Mouse (Mus musculus) urinary bladder, postnatal 36 days (tissue): Measurements from ENCODE around the gene Olfr1036.
"Not testable (repeated sequence)": the region's sequence is repeated elsewhere in the genome, so short reads cannot be mapped to it uniquely, and the experiment has no call there.

Experiments
- DNase-seq, 2 experiments: peaks; one replicate each; pipeline ENCODE4 v3.0.0; 2022; ENCODE audit warnings: low spot score in 2 of 2, mixed read lengths in 1 of 2

The Olfr1036 gene

GRCm38 (mm10) chr2:86073692-86074091, at the start of gene Olfr1036:
Olfr1036 (plus strand) TSS chr2:86073992.
- DNase-seq = not testable (repeated sequence)

GRCm38 (mm10) chr2:86045561-86045960, 28.2 kb upstream of the Olfr1036 start, which contains the start of gene Olfr1034:
Olfr1034 (plus strand) TSS chr2:86045861.
- no peak for DNase-seq

DNA sequence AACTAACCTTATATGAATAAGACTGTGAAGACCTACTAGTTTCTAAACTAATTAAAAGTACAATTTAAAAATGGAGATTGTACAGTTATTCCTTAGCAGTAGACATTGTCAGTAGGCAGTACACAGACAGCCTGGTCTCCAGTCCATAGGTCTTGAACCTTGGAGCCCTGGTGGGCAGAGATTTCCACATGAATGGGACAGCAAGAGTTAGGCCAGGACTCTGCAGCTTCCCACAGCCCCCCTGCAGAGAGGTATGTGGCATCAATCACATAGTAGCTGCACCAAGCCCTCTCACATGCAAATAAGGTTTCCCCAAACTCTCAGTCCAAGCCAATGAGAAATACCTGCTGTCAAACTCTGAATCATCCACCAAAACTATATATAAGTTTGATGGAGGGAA, 23.0 kb upstream of the Olfr1036 start:
- DNase-seq = not testable (repeated sequence)

DNA sequence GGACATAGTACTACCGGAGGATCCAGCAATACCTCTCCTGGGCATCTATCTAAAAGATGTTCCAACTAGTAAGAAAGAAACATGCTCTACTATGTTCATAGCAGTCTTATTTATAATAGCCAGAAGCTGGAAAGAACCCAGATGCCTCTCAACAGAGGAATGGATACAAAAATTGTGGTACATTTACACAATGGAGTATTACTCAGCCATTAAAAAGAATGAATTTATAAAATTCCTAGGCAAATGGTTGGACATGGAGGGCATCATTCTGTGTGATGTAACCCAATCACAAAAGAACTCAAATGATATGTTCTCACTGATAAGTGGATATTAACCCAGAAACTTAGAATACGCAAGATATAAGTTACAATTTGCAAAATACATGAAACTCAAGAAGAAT, 10.0 kb upstream of the Olfr1036 start:
- not testable (repeated sequence) for DNase-seq

DNA sequence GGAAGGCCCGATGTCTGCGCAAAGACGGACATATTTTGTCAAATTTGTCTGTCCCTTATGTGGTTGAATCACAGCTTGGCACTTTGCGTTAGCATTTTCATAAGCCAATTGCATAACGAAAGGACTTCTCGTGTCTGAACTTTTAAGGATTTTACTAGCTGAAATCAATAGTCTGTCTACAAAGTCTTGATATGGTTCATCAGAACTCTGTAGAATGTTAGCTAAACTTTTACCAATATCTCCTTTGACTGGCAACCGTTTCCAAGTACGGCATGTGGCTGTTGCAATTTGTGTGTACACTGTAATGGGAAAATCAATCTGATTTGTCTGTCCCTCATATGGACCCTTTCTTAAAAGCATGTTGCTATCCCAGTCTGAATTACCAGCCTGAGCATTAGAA, 3.6 kb upstream of the Olfr1036 start:
- DNase-seq = no peak

DNA sequence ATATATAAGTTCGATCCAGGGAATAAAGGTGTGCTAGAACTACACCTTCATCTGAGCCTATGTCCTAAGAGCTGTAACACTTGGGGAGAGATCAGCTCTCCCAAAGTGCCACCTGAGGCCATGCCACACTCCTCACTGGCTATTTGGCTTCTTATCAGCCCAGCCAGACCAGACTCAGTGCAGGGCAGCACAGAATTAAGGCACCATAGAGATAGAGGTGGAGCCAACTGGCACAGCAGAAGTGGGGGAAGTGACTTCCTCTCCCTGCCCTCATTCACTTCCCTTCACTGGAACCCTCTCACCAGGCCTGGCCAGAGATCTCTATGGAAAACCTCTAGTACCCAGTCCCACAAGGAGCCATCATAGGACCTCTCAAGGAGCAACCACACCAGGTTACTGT, 6.7 kb downstream of the Olfr1036 start:
- not testable (repeated sequence) for DNase-seq

DNA sequence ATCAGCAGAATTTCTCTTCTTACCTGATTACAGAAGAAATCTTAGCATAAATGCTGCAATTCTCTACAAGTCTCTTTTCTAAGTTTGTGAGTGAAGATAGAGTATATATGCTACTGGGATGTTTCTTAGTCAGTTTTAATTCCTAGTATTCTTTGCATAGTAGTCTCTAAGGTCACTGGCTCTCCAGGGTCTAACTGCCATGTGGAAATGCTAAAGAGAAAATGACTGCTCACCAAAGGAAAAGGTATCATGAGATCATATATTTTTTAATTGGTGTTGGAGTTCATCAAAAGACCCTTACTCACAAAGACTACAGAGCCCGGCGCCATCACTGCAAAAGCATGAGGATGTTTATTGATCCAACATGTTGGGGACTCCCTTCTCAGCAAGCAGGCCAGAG, 13.5 kb downstream of the Olfr1036 start, which contains the start of gene Olfr1037:
Gene Olfr1037 (minus strand): TSS at position 101 of the 400 bp plus-strand sequence.
- no peak for DNase-seq
